ENCODE assay signal across 16 mouse cellular contexts in genomic region chr4:106960476-106960875, GRCm38 (mm10). TPM values are rescaled to one million over a fixed set of nuclear protein-coding genes. Genes with fewer than 3 reads are reported as not detected.
DNase-seq lines count a peak whose midpoint lies in the region; ATAC-seq and TF ChIP-seq lines count a peak whose summit lies in the region.
"Had no signal": no experiment of that assay in that cellular context is flagged by ENCODE, and none has a peak within 500 bp of the region (broad histone marks: within the 10 kb centered on the region; RNA-seq: fewer than 3 reads in every experiment).

No protein-coding gene starts in this region.

- H3K4me1 ChIP-seq in forebrain, embryonic 10.5 days: peaks cover 95% of the 10 kb centered on the region
- H3K4me1 ChIP-seq in forebrain, postnatal 0 days (ENCODE audit: insufficient read depth): peaks cover 18% of the 10 kb centered on the region
- H3K4me1 ChIP-seq in forebrain, embryonic 13.5 days: peaks cover 96% of the 10 kb centered on the region
- H3K4me1 ChIP-seq in neural tube, embryonic 12.5 days: peaks cover 97% of the 10 kb centered on the region
- peaks cover 56% of the 10 kb centered on the region for H3K4me1 ChIP-seq in kidney, embryonic 16.5 days (ENCODE audit: insufficient read depth, low read length)

- H3K27me3 ChIP-seq in forebrain, embryonic 10.5 days (ENCODE audit: poor library complexity, severe bottlenecking): no peaks in the 10 kb centered on the region
- H3K27me3 ChIP-seq in forebrain, postnatal 0 days (ENCODE audit: insufficient read depth, low read length): no peaks in the 10 kb centered on the region
- H3K27me3 ChIP-seq in forebrain, embryonic 13.5 days: no peaks in the 10 kb centered on the region
- no peaks in the 10 kb centered on the region for H3K27me3 ChIP-seq in neural tube, embryonic 12.5 days (replicated peaks)
- no peaks in the 10 kb centered on the region for H3K27me3 ChIP-seq in kidney, embryonic 16.5 days (ENCODE audit: insufficient read depth, low read length)
- H3K27me3 ChIP-seq: embryonic facial prominence, embryonic 12.5 days; heart, embryonic 12.5 days; lung, embryonic 15.5 days; megakaryocyte, embryonic 14.5 days had no signal

- no peak for TF ChIP-seq CTCF in forebrain, postnatal 0 days (IDR thresholded peaks at IDR 0.05; ENCODE audit: low read depth)

- no peak for ATAC-seq in forebrain, postnatal 0 days
- ATAC-seq in forebrain, embryonic 13.5 days: no peak
- no peak for ATAC-seq in neural tube, embryonic 12.5 days (ENCODE audit: low FRiP score, low read depth)
- no peak for ATAC-seq in kidney, embryonic 16.5 days (ENCODE audit: low FRiP score, low TSS enrichment)

- H3K9ac ChIP-seq in forebrain, postnatal 0 days: no peak overlapping the region
- H3K9ac ChIP-seq in forebrain, embryonic 13.5 days: no peak overlapping the region
- H3K9ac ChIP-seq in neural tube, embryonic 12.5 days: no peak overlapping the region
- H3K9ac ChIP-seq in kidney, embryonic 16.5 days (replicated peaks; ENCODE audit: low read length): no peak overlapping the region
- H3K9ac ChIP-seq: embryonic facial prominence, embryonic 12.5 days; heart, embryonic 12.5 days; lung, embryonic 15.5 days had no signal

- no peak overlapping the region for H3K4me2 ChIP-seq in forebrain, postnatal 0 days (ENCODE audit: low read depth)
- H3K4me2 ChIP-seq in forebrain, embryonic 13.5 days: peak overlapping the region; percentile 30; the same call in 1 of the 2 replicates
- H3K4me2 ChIP-seq in neural tube, embryonic 12.5 days (replicated peaks): peak overlapping the region; percentile 8; the same call in 1 of the 2 replicates
- H3K4me2 ChIP-seq in kidney, embryonic 16.5 days (replicated peaks; ENCODE audit: low read depth, low read length): no peak overlapping the region
- H3K4me2 ChIP-seq: embryonic facial prominence, embryonic 12.5 days; heart, embryonic 12.5 days; lung, embryonic 15.5 days had no signal

- no peak for DNase-seq in forebrain, embryonic 10.5 days (ENCODE audit: extremely low spot score, low spot score)
- no peak for DNase-seq in forebrain, postnatal 0 days
- DNase-seq in 3T3-L1 (ENCODE audit: low read depth, low spot score): peak; percentile 19
- DNase-seq in kidney, postnatal 14 days: no peak
- no peak for DNase-seq in kidney, postnatal 4 days
- DNase-seq: cerebellum, adult 9-11 months; gastrocnemius, postnatal 10 days; kidney, adult 8-10 months; right cerebral cortex, postnatal 25 days had no signal

- 88% methylated on average over 2 of the region's 2 CpGs for WGBS in forebrain, embryonic 10.5 days
- 79% methylated on average over 2 of the region's 2 CpGs for WGBS in forebrain, postnatal 0 days
- 64% methylated on average over 2 of the region's 2 CpGs for WGBS in forebrain, embryonic 13.5 days
- WGBS in neural tube, embryonic 12.5 days: 79% methylated on average over 2 of the region's 2 CpGs
- WGBS in kidney, embryonic 16.5 days: 79% methylated on average over 2 of the region's 2 CpGs

- H3K27ac ChIP-seq in forebrain, embryonic 10.5 days: peak overlapping the region; percentile 62; the same call in 1 of the 2 replicates
- no peak overlapping the region for H3K27ac ChIP-seq in forebrain, postnatal 0 days (ENCODE audit: low read depth, low read length)
- H3K27ac ChIP-seq in forebrain, embryonic 13.5 days: peak overlapping the region; percentile 83
- H3K27ac ChIP-seq in neural tube, embryonic 12.5 days: 0 out of 2 replicates have a peak overlapping the region, but pooled peaks have one; percentile 0
- no peak overlapping the region for H3K27ac ChIP-seq in kidney, embryonic 16.5 days (ENCODE audit: low read length)
- H3K27ac ChIP-seq: embryonic facial prominence, embryonic 12.5 days; lung, embryonic 15.5 days had no signal

- H3K36me3 ChIP-seq in forebrain, embryonic 10.5 days (replicated peaks): peaks cover 67% of the 10 kb centered on the region
- no peaks in the 10 kb centered on the region for H3K36me3 ChIP-seq in forebrain, postnatal 0 days (ENCODE audit: insufficient read depth)
- peaks cover 2% of the 10 kb centered on the region for H3K36me3 ChIP-seq in forebrain, embryonic 13.5 days (ENCODE audit: poor library complexity, severe bottlenecking)
- peaks cover 7% of the 10 kb centered on the region for H3K36me3 ChIP-seq in neural tube, embryonic 12.5 days
- peaks cover 3% of the 10 kb centered on the region; the same call in 1 of the 2 replicates for H3K36me3 ChIP-seq in kidney, embryonic 16.5 days (ENCODE audit: insufficient read depth, low read length)
- H3K36me3 ChIP-seq: lung, embryonic 15.5 days had no signal

- no peaks in the 10 kb centered on the region for H3K9me3 ChIP-seq in forebrain, embryonic 10.5 days
- H3K9me3 ChIP-seq in forebrain, postnatal 0 days (ENCODE audit: low read length): no peaks in the 10 kb centered on the region
- no peaks in the 10 kb centered on the region for H3K9me3 ChIP-seq in forebrain, embryonic 13.5 days (replicated peaks)
- no peaks in the 10 kb centered on the region for H3K9me3 ChIP-seq in neural tube, embryonic 12.5 days
- H3K9me3 ChIP-seq in kidney, embryonic 16.5 days (ENCODE audit: low read length): no peaks in the 10 kb centered on the region
- H3K9me3 ChIP-seq: embryonic facial prominence, embryonic 12.5 days; heart, embryonic 12.5 days; lung, embryonic 15.5 days had no signal

- H3K4me3 ChIP-seq in forebrain, embryonic 10.5 days: no peak overlapping the region
- H3K4me3 ChIP-seq in forebrain, postnatal 0 days (ENCODE audit: low read depth, low read length): no peak overlapping the region
- no peak overlapping the region for H3K4me3 ChIP-seq in forebrain, embryonic 13.5 days
- H3K4me3 ChIP-seq in neural tube, embryonic 12.5 days: no peak overlapping the region
- H3K4me3 ChIP-seq in kidney, embryonic 16.5 days (ENCODE audit: low read length): no peak overlapping the region
- H3K4me3 ChIP-seq: embryonic facial prominence, embryonic 12.5 days; heart, embryonic 12.5 days; lung, embryonic 15.5 days; megakaryocyte, embryonic 14.5 days had no signal

RNA-seq across cellular contexts. Expression of gene Ssbp3, which starts 50.0 kb away (rescaled TPM):
- 128 and 134 TPM in 2 replicates for polyA plus RNA-seq in forebrain, embryonic 10.5 days (2016; fragmentation: Nextera tagmentation; extraction: Ambion mirVana)
- 113 and 137 TPM in 2 replicates for total RNA-seq in forebrain, postnatal 0 days (2014; rRNA removed)
- 103 and 117 TPM in 2 replicates for polyA plus RNA-seq in forebrain, postnatal 0 days (2015; fragmentation: Nextera tagmentation; extraction: Ambion mirVana)
- 168 and 173 TPM in 2 replicates for polyA plus RNA-seq in forebrain, embryonic 13.5 days (2015; fragmentation: Nextera tagmentation; extraction: Ambion mirVana)
- 308 and 332 TPM in 2 replicates for polyA plus RNA-seq in neural tube, embryonic 12.5 days (2016; fragmentation: Nextera tagmentation; extraction: Ambion mirVana)
- polyA plus RNA-seq in kidney, embryonic 16.5 days (2015; fragmentation: Nextera tagmentation; extraction: Ambion mirVana): 66.4 and 79.4 TPM in 2 replicates

Comparison
In these comparisons a context has a peak if more than half of its experiments do, and no peak if none do; other contexts are left out.
1. H3K27ac ChIP-seq: peak in forebrain, embryonic 10.5 days (single experiment), forebrain, embryonic 13.5 days (single experiment) and neural tube, embryonic 12.5 days (single experiment); none in forebrain, postnatal 0 days (single experiment) and kidney, embryonic 16.5 days (single experiment).
2. H3K4me2 ChIP-seq: peak in forebrain, embryonic 13.5 days (single experiment) and neural tube, embryonic 12.5 days (single experiment); none in forebrain, postnatal 0 days (single experiment) and kidney, embryonic 16.5 days (single experiment).